Comparison of ENCODE assay signal across 24 mouse cellular contexts in the genomic region with DNA sequence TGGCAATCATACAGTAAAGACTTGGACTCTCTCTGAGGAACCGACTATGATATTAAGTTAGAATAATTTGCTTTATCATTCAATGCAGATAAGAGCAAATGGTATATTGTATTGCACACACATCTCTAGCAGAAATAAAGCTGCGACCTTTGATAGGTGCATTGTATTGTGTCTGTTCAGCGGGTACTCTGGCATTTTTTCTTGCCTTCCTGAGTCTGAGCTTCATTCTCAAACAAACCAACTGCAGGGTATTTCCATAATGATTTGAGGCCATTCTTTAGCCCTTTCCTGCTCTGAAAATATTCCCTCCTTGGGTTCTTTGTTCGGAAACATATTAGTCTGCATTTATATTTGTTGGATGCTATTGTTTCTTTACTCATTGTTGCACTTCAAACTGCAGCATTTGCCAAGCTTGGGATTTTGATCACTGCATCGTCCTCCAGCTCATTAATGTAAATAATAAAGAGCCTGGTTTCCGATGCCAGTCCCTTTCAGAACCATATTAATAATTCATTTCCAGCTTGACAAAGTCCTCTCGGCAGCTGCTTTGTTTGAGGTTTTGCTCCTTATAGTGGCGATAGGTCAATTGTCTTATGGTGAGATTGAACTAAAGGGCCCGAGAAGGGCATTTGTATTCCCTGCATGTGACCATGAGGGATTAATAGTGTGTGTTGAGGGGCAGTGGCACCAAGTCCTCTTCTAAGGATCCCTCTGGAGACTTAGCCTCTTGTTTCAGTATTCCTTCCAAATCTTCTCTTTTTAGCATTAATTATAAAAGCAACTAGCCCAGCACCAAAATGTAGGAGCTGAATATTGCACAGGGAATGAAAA.
DNase-seq lines count a peak whose midpoint lies in the region; ATAC-seq and TF ChIP-seq lines count a peak whose summit lies in the region.
"Had no signal": no experiment of that assay in that cellular context is flagged by ENCODE, and none has a peak within 500 bp of the region (broad histone marks: within the 10 kb centered on the region; RNA-seq: fewer than 3 reads in every experiment).

No protein-coding gene starts in this region.

- no peaks in the 10 kb centered on the region for H3K27me3 ChIP-seq in hindbrain, embryonic 11.5 days (ENCODE audit: control insufficient read depth, insufficient read depth, low read length)
- H3K27me3 ChIP-seq in hindbrain, postnatal 0 days (ENCODE audit: insufficient read depth, low read length): no peaks in the 10 kb centered on the region
- no peaks in the 10 kb centered on the region for H3K27me3 ChIP-seq in hindbrain, embryonic 14.5 days (ENCODE audit: control insufficient read depth, insufficient read depth, low read length)
- H3K27me3 ChIP-seq in midbrain, embryonic 15.5 days (replicated peaks): no peaks in the 10 kb centered on the region
- H3K27me3 ChIP-seq in intestine, embryonic 16.5 days (replicated peaks; ENCODE audit: control insufficient read depth, insufficient read depth, low read length): no peaks in the 10 kb centered on the region
- H3K27me3 ChIP-seq: limb, embryonic 13.5 days; stomach, embryonic 15.5 days had no signal

- no peak overlapping the region for H3K4me3 ChIP-seq in hindbrain, embryonic 11.5 days (ENCODE audit: low read depth, low read length)
- H3K4me3 ChIP-seq in hindbrain, postnatal 0 days (ENCODE audit: low read length): no peak overlapping the region
- no peak overlapping the region for H3K4me3 ChIP-seq in hindbrain, embryonic 14.5 days (replicated peaks; ENCODE audit: low read length)
- no peak overlapping the region for H3K4me3 ChIP-seq in midbrain, embryonic 15.5 days
- no peak overlapping the region for H3K4me3 ChIP-seq in intestine, embryonic 16.5 days (ENCODE audit: low read length)
- H3K4me3 ChIP-seq: erythroblast, embryonic 14.5 days; limb, embryonic 13.5 days; stomach, embryonic 15.5 days had no signal

- H3K9me3 ChIP-seq in hindbrain, embryonic 11.5 days (ENCODE audit: control insufficient read depth, low read length): no peaks in the 10 kb centered on the region
- H3K9me3 ChIP-seq in hindbrain, postnatal 0 days (ENCODE audit: low read length): no peaks in the 10 kb centered on the region
- H3K9me3 ChIP-seq in hindbrain, embryonic 14.5 days (ENCODE audit: control insufficient read depth, low read length): no peaks in the 10 kb centered on the region
- no peaks in the 10 kb centered on the region for H3K9me3 ChIP-seq in midbrain, embryonic 15.5 days
- H3K9me3 ChIP-seq in intestine, embryonic 16.5 days (ENCODE audit: control insufficient read depth, low read length): no peaks in the 10 kb centered on the region
- H3K9me3 ChIP-seq: G1E; limb, embryonic 13.5 days; stomach, embryonic 15.5 days had no signal

- H3K4me1 ChIP-seq in hindbrain, embryonic 11.5 days (replicated peaks; ENCODE audit: control insufficient read depth, insufficient read depth, low read length): no peaks in the 10 kb centered on the region
- H3K4me1 ChIP-seq in hindbrain, postnatal 0 days (ENCODE audit: insufficient read depth, low read length): no peaks in the 10 kb centered on the region
- H3K4me1 ChIP-seq in hindbrain, embryonic 14.5 days (replicated peaks; ENCODE audit: control insufficient read depth, insufficient read depth, low read length): 0 out of 2 replicates have a peak, but pooled peaks cover 7% of the 10 kb centered on the region
- no peaks in the 10 kb centered on the region for H3K4me1 ChIP-seq in midbrain, embryonic 15.5 days
- no peaks in the 10 kb centered on the region for H3K4me1 ChIP-seq in intestine, embryonic 16.5 days (ENCODE audit: control insufficient read depth, insufficient read depth, low read length)
- H3K4me1 ChIP-seq: limb, embryonic 13.5 days; stomach, embryonic 15.5 days had no signal

- no peak for TF ChIP-seq CTCF in hindbrain, postnatal 0 days (IDR thresholded peaks at IDR 0.05; ENCODE audit: low read depth)

- WGBS in hindbrain, embryonic 11.5 days: 57% methylated on average over 9 of the region's 9 CpGs
- 50% methylated on average over 9 of the region's 9 CpGs for WGBS in hindbrain, postnatal 0 days
- 41% methylated on average over 9 of the region's 9 CpGs for WGBS in hindbrain, embryonic 14.5 days
- WGBS in midbrain, embryonic 15.5 days: 33% methylated on average over 9 of the region's 9 CpGs
- 72% methylated on average over 9 of the region's 9 CpGs for WGBS in intestine, embryonic 16.5 days

- peak; percentile 2 for DNase-seq in embryo, embryonic 11 days
- DNase-seq in embryo, embryonic 9.5 days (ENCODE audit: extremely low spot score): no peak
- no peak for DNase-seq in hindbrain, embryonic 11.5 days (ENCODE audit: low spot score)
- DNase-seq in hindbrain, postnatal 0 days (ENCODE audit: low spot score): no peak
- DNase-seq in hindbrain, embryonic 14.5 days (ENCODE audit: low spot score): no peak
- no peak for DNase-seq in layer of hippocampus, postnatal 14 days (ENCODE audit: low spot score in 2 of 2)
- DNase-seq: adrenal gland, adult 8-10 months; cerebellum, adult 8-10 months; cerebellum, postnatal 25 days; forebrain, postnatal 0 days; gastrocnemius, postnatal 10 days; heart, postnatal 14 days; kidney, adult 11 months; kidney, postnatal 14 days; layer of hippocampus, adult 9-11 months; lung, postnatal 36 days; right cerebral cortex, postnatal 25 days had no signal

- H3K4me2 ChIP-seq in hindbrain, embryonic 11.5 days (replicated peaks; ENCODE audit: low read depth, low read length): no peak overlapping the region
- no peak overlapping the region for H3K4me2 ChIP-seq in hindbrain, postnatal 0 days (ENCODE audit: low read depth, low read length)
- no peak overlapping the region for H3K4me2 ChIP-seq in hindbrain, embryonic 14.5 days (replicated peaks)
- no peak overlapping the region for H3K4me2 ChIP-seq in midbrain, embryonic 15.5 days
- H3K4me2 ChIP-seq in intestine, embryonic 16.5 days (ENCODE audit: low read depth, low read length): no peak overlapping the region
- H3K4me2 ChIP-seq: limb, embryonic 13.5 days; liver, embryonic 11.5 days; stomach, embryonic 15.5 days had no signal

- peak; percentile 64; the same call in 1 of the 2 replicates for ATAC-seq in hindbrain, embryonic 11.5 days (ENCODE audit: low FRiP score)
- ATAC-seq in hindbrain, postnatal 0 days: no peak
- ATAC-seq in hindbrain, embryonic 14.5 days (ENCODE audit: low FRiP score): no peak
- peak; percentile 58; the same call in 1 of the 2 replicates for ATAC-seq in midbrain, embryonic 15.5 days (replicated peaks)
- no peak for ATAC-seq in intestine, embryonic 16.5 days
- ATAC-seq: forebrain, postnatal 0 days had no signal

- no peak overlapping the region for H3K9ac ChIP-seq in hindbrain, embryonic 11.5 days (ENCODE audit: low read depth, low read length)
- no peak overlapping the region for H3K9ac ChIP-seq in hindbrain, postnatal 0 days (replicated peaks; ENCODE audit: low read length)
- H3K9ac ChIP-seq in hindbrain, embryonic 14.5 days: no peak overlapping the region; the same call in 1 of the 2 replicates
- H3K9ac ChIP-seq in midbrain, embryonic 15.5 days: no peak overlapping the region
- no peak overlapping the region for H3K9ac ChIP-seq in intestine, embryonic 16.5 days (ENCODE audit: low read depth, low read length)
- H3K9ac ChIP-seq: forebrain, postnatal 0 days; limb, embryonic 13.5 days; stomach, embryonic 15.5 days had no signal

- H3K27ac ChIP-seq in hindbrain, embryonic 11.5 days (ENCODE audit: low read depth, low read length): no peak overlapping the region
- no peak overlapping the region for H3K27ac ChIP-seq in hindbrain, postnatal 0 days
- H3K27ac ChIP-seq in hindbrain, embryonic 14.5 days: peak overlapping the region; percentile 32; the same call in 1 of the 2 replicates
- H3K27ac ChIP-seq in midbrain, embryonic 15.5 days: peak overlapping the region; percentile 65
- H3K27ac ChIP-seq in intestine, embryonic 16.5 days (ENCODE audit: low read length): no peak overlapping the region
- H3K27ac ChIP-seq: limb, embryonic 13.5 days; stomach, embryonic 15.5 days had no signal

- no peaks in the 10 kb centered on the region for H3K36me3 ChIP-seq in hindbrain, embryonic 11.5 days (ENCODE audit: control insufficient read depth, insufficient read depth, low read length)
- no peaks in the 10 kb centered on the region for H3K36me3 ChIP-seq in hindbrain, postnatal 0 days (ENCODE audit: insufficient read depth, low read length)
- no peaks in the 10 kb centered on the region for H3K36me3 ChIP-seq in hindbrain, embryonic 14.5 days (replicated peaks; ENCODE audit: control insufficient read depth, insufficient read depth)
- H3K36me3 ChIP-seq in midbrain, embryonic 15.5 days (replicated peaks): no peaks in the 10 kb centered on the region
- no peaks in the 10 kb centered on the region for H3K36me3 ChIP-seq in intestine, embryonic 16.5 days (ENCODE audit: control insufficient read depth, insufficient read depth, low read length)
- H3K36me3 ChIP-seq: G1E; limb, embryonic 13.5 days; stomach, embryonic 15.5 days had no signal

Comparison
In these comparisons a context has a peak if more than half of its experiments do, and no peak if none do; other contexts are left out.
1. ATAC-seq: peak in hindbrain, embryonic 11.5 days (single experiment) and midbrain, embryonic 15.5 days (single experiment); none in hindbrain, postnatal 0 days (single experiment), hindbrain, embryonic 14.5 days (single experiment) and intestine, embryonic 16.5 days (single experiment).
2. H3K27ac ChIP-seq: peak in hindbrain, embryonic 14.5 days (single experiment) and midbrain, embryonic 15.5 days (single experiment); none in hindbrain, embryonic 11.5 days (single experiment), hindbrain, postnatal 0 days (single experiment) and intestine, embryonic 16.5 days (single experiment).